Mouse (Mus musculus) forebrain, embryonic 11.5 days (tissue): ENCODE results near the gene Slc35d3. TPM values are rescaled to one million over a fixed set of nuclear protein-coding genes. Genes with fewer than 3 reads are reported as not detected.

Experiments
- ATAC-seq: fragments of 200-750 bp; cut with Nextera tagmentation; replicated peaks from 2 replicates; pipeline ENCODE4 v1.8.0; 2017; ENCODE audit warnings: moderate TSS enrichment; ENCODE audit not compliant: low FRiP score
- DNase-seq: peaks from one replicate; pipeline ENCODE4 v3.0.0-alpha.2; 2017; ENCODE audit warnings: low spot score
- H3K27ac ChIP-seq: fragments of 300-500 bp; sonication (generic); 2 replicates; pipeline ENCODE4 v1.5.1; 2014; ENCODE audit warnings: low read depth, low read length
- H3K27me3 ChIP-seq: fragments of 300-500 bp; sonication (generic); 2 replicates; pipeline ENCODE4 v1.6.1; 2014; ENCODE audit warnings: mild to moderate bottlenecking, low read length, mixed read lengths; ENCODE audit not compliant: control insufficient read depth, insufficient read depth
- H3K36me3 ChIP-seq: fragments of 300-500 bp; sonication (generic); 2 replicates; pipeline ENCODE4 v1.6.1; 2014; ENCODE audit warnings: mild to moderate bottlenecking, low read length, moderate library complexity, mixed read lengths; ENCODE audit not compliant: control insufficient read depth, insufficient read depth
- H3K4me1 ChIP-seq: fragments of 300-500 bp; sonication (generic); replicated peaks from 2 replicates; pipeline ENCODE4 v1.6.1; 2014; ENCODE audit warnings: low read length, mixed read lengths; ENCODE audit not compliant: control insufficient read depth, insufficient read depth
- H3K4me2 ChIP-seq: fragments of 300-500 bp; sonication (generic); 2 replicates; pipeline ENCODE4 v1.6.1; 2014; ENCODE audit warnings: low read depth, mild to moderate bottlenecking, low read length, moderate library complexity, mixed read lengths; ENCODE audit not compliant: severe bottlenecking
- H3K4me3 ChIP-seq: fragments of 300-500 bp; sonication (generic); 2 replicates; pipeline ENCODE4 v1.5.1; 2014; ENCODE audit warnings: low read depth, low read length
- H3K9ac ChIP-seq: fragments of 300-500 bp; sonication (generic); 2 replicates; pipeline ENCODE4 v1.6.1; 2014; ENCODE audit warnings: low read length
- H3K9me3 ChIP-seq: fragments of 300-500 bp; sonication (generic); 2 replicates; pipeline ENCODE4 v1.6.1; 2016; ENCODE audit warnings: low read length, mixed read lengths; ENCODE audit not compliant: control insufficient read depth
- WGBS: fragments of 180-500 bp; shearing (Covaris S2); extraction: QIAGEN DNeasy Blood & Tissue Kit; methylation state at CpG from one replicate; pipeline ENCODE4 v1.1.7; 2014; 5-methylcytosine and 5-hydroxymethylcytosine counted together
- polyA plus RNA-seq: library from polyadenylated mRNA; unstranded; fragments of >200 nt; fragmentation: Nextera tagmentation; extraction: Ambion mirVana; gene quantifications from 2 replicates; pipeline ENCODE4 v1.2.1, GENCODE M21; 2014

The Slc35d3 gene
- 0.52 and 0.69 TPM in 2 replicates for polyA plus RNA-seq

DNA sequence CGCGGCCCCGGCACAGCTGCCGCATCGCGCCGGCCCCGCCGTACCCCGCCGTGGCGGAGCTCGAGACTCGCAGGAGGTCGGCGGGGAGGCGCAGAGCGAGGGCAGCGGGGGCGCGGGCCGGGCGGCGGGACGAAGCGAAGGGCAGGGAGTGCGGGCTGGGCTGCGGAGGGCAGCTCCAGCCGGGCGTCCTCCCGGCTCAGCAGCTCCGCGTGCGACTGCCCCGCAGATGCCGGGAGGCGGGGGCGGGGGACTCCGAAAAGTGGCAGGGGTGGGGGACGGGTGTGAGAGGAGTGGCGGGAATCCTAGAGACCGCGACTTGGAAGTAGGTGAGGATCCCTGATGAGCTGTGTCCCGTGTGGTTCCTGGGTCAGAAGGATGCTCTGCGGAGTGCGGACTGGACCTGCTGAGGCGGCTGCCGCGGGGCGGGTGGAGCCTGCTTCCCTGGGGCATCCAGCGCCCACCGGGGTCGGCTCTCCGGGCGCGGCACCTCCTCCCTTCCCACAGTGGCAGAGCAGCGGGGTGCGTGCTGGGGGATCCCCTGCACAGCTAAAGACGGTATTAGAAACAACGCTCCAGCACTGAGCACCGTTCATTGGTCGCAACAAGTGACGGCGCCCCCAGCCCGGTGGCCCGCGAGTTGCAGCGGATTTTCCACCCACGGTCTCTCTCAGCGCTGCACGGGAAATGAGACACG is at the start of gene Slc35d3:
TSS of gene Slc35d3 (minus strand) at position 462 of the 694 bp plus-strand sequence.
- Histone ChIP-seq H3K27me3 (peaks cover 45% of the 10 kb centered on the region), H3K4me2 (peak within 1 kb of the TSS; percentile 100), H3K4me1 (peaks cover 21% of the 10 kb centered on the region; the same call in 1 of the 2 replicates), H3K4me3 (peak within 1 kb of the TSS; percentile 59), H3K9ac (peak within 1 kb of the TSS; percentile 56), H3K27ac (no peak within 1 kb of the TSS), H3K9me3 (no peaks in the 10 kb centered on the region), H3K36me3 (no peaks in the 10 kb centered on the region)
- ATAC-seq, result peak; percentile 69
- WGBS, result under 1% methylated on average over 62 of the region's 72 CpGs
- peak; percentile 73 for DNase-seq

GRCm38 (mm10) chr10:19900191-19900590 is 48.9 kb upstream of the Slc35d3 start:
- Histone ChIP-seq H3K36me3 (no peaks in the 10 kb centered on the region), H3K4me1 (no peaks in the 10 kb centered on the region), H3K27me3 (no peaks in the 10 kb centered on the region), H3K9me3 (no peaks in the 10 kb centered on the region), H3K27ac (no peak overlapping the region), H3K4me2 (no peak overlapping the region), H3K4me3 (no peak overlapping the region), H3K9ac (no peak overlapping the region)
- DNase-seq (no peak), ATAC-seq (no peak)
- WGBS, result 88% methylated on average over 2 of the region's 2 CpGs

- no peak overlapping the region for H3K4me3 ChIP-seq
- H3K27ac ChIP-seq, result no peak overlapping the region
- no peaks in the 10 kb centered on the region for H3K27me3 ChIP-seq
- no peak overlapping the region for H3K9ac ChIP-seq
- H3K36me3 ChIP-seq, result no peaks in the 10 kb centered on the region
- no peak for DNase-seq
- no peak for ATAC-seq
- no peaks in the 10 kb centered on the region for H3K9me3 ChIP-seq
- H3K4me2 ChIP-seq, result no peak overlapping the region
- H3K4me1 ChIP-seq, result no peaks in the 10 kb centered on the region
- 21% methylated on average over 4 of the region's 4 CpGs for WGBS
These were observed 42.7 kb upstream of the Slc35d3 start for GRCm38 (mm10) chr10:19893976-19894375.

DNA sequence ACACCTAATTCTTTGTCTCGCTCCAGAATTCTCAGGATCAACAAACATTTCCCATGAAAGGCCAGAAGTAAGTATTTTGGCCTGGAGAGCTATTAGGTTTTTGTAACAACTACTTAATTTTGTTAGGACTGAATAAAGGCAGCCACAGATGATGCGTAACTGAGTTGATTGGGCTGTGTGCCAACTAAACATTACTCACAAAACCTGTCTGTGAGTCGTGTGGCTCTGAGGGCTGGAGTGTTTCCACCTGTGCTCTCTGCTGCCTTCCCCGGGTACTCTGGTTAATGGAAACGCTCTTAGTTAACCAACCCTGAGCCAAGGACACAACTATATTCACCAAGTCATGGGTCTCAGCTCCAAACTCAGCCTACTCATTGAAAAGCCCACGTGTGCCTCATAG is 41.9 kb upstream of the Slc35d3 start:
- H3K36me3 ChIP-seq, result no peaks in the 10 kb centered on the region
- H3K9ac ChIP-seq, result no peak overlapping the region
- H3K4me2 ChIP-seq, result no peak overlapping the region
- DNase-seq (no peak), ATAC-seq (no peak)
- WGBS, result 85% methylated on average over 6 of the region's 6 CpGs
- no peak overlapping the region for H3K4me3 ChIP-seq
- no peaks in the 10 kb centered on the region for H3K4me1 ChIP-seq
- no peak overlapping the region for H3K27ac ChIP-seq
- no peaks in the 10 kb centered on the region for H3K27me3 ChIP-seq
- H3K9me3 ChIP-seq, result no peaks in the 10 kb centered on the region

DNA sequence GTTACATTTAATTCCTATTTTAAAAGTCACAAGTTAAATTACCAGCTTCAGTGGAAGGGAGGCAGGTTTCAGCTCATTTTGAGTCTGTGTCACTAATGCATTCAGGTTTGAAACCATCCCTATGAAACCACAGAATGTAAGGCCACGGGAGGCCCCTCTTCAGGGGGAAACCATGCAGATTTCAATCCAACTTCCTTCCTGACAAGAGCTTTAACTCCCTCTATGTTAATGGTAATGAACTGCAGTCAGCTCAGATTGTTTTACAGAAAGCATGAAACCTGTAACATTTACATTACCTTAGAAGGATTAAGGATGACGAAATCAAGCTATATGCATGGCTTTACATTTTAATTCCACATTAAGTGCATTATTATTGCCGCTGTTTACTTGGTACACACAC is 40.4 kb upstream of the Slc35d3 start:
- Histone ChIP-seq H3K4me2 (no peak overlapping the region), H3K4me1 (no peaks in the 10 kb centered on the region), H3K36me3 (no peaks in the 10 kb centered on the region), H3K4me3 (no peak overlapping the region), H3K9me3 (no peaks in the 10 kb centered on the region), H3K9ac (no peak overlapping the region), H3K27me3 (no peaks in the 10 kb centered on the region), H3K27ac (no peak overlapping the region)
- DNase-seq, result no peak
- WGBS, result 59% methylated on average over 3 of the region's 3 CpGs
- no peak for ATAC-seq

DNA sequence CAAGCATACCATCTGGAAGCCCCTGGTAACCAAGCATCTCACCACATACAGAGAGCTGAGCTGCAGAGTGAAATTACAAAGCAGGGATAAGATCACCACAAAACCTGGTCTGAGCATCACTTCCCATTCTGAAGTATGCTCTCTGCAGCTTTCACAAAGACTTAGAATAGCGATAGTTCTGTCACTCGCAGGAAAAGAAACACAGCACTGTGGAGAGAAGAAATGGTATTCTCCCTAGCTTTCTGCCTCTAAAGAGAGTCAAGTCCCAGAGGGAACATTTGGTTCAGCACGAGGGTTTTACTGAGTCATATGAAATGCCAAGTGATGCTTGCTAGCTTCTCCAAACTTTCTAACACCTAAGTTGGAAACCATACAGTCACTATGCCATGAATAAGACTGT is 38.6 kb upstream of the Slc35d3 start:
- H3K9me3 ChIP-seq, result no peaks in the 10 kb centered on the region
- no peak overlapping the region for H3K4me2 ChIP-seq
- WGBS, result 94% methylated on average over 3 of the region's 3 CpGs
- H3K4me1 ChIP-seq, result no peaks in the 10 kb centered on the region
- no peak overlapping the region for H3K4me3 ChIP-seq
- H3K9ac ChIP-seq, result no peak overlapping the region
- no peak for ATAC-seq
- no peak for DNase-seq
- H3K36me3 ChIP-seq, result no peaks in the 10 kb centered on the region
- H3K27ac ChIP-seq, result no peak overlapping the region
- no peaks in the 10 kb centered on the region for H3K27me3 ChIP-seq

- WGBS, result 94% methylated on average over 3 of the region's 3 CpGs
- no peaks in the 10 kb centered on the region for H3K27me3 ChIP-seq
- no peaks in the 10 kb centered on the region for H3K9me3 ChIP-seq
- DNase-seq, result no peak
- ATAC-seq, result no peak
- no peak overlapping the region for H3K9ac ChIP-seq
- H3K27ac ChIP-seq, result no peak overlapping the region
- H3K36me3 ChIP-seq, result no peaks in the 10 kb centered on the region; the same call in 1 of the 2 replicates
- H3K4me1 ChIP-seq, result no peaks in the 10 kb centered on the region
- H3K4me2 ChIP-seq, result no peak overlapping the region
- H3K4me3 ChIP-seq, result no peak overlapping the region
These were observed 35.0 kb upstream of the Slc35d3 start for GRCm38 (mm10) chr10:19886249-19886648.

- no peak for ATAC-seq
- H3K27ac ChIP-seq, result no peak overlapping the region
These were observed 33.1 kb upstream of the Slc35d3 start for GRCm38 (mm10) chr10:19884409-19884808.

GRCm38 (mm10) chr10:19880437-19880836 is 29.2 kb upstream of the Slc35d3 start:
- no peaks in the 10 kb centered on the region for H3K27me3 ChIP-seq
- no peak overlapping the region for H3K27ac ChIP-seq
- ATAC-seq (no peak), DNase-seq (no peak)
- 66% methylated on average over 3 of the region's 3 CpGs for WGBS
- H3K36me3 ChIP-seq, result no peaks in the 10 kb centered on the region; the same call in 1 of the 2 replicates
- H3K9ac ChIP-seq, result no peak overlapping the region
- H3K4me2 ChIP-seq, result no peak overlapping the region
- no peak overlapping the region for H3K4me3 ChIP-seq
- H3K9me3 ChIP-seq, result no peaks in the 10 kb centered on the region
- no peaks in the 10 kb centered on the region for H3K4me1 ChIP-seq

More at GRCm38 (mm10) chr10:19884409-19884808, 33.1 kb upstream of the Slc35d3 start:
- no peak overlapping the region for H3K4me2 ChIP-seq
- no peak overlapping the region for H3K9ac ChIP-seq
- no peak overlapping the region for H3K4me3 ChIP-seq
- H3K4me1 ChIP-seq, result no peaks in the 10 kb centered on the region
- H3K9me3 ChIP-seq, result no peaks in the 10 kb centered on the region
- H3K36me3 ChIP-seq, result no peaks in the 10 kb centered on the region; the same call in 1 of the 2 replicates
- no peak for DNase-seq
- WGBS, result 73% methylated on average over 4 of the region's 4 CpGs
- no peaks in the 10 kb centered on the region for H3K27me3 ChIP-seq
